Mouse (Mus musculus): Measurements from ENCODE around the gene Tgfb1.
A peak's percentile ranks its signal among the peaks of the same experiment; 100 is the strongest.

The Tgfb1 gene

GRCm38 (mm10) chr7:25686680-25687531 is at the start of gene Tgfb1:
Tgfb1 (plus strand) TSS chr7:25687002.
- peak; percentile 89 to 91 for DNase-seq

GRCm38 (mm10) chr7:25637099-25637498 is 49.7 kb upstream of the Tgfb1 start:
- no peak for DNase-seq

GRCm38 (mm10) chr7:25639754-25640153 is 47.0 kb upstream of the Tgfb1 start:
- DNase-seq: no peak

GRCm38 (mm10) chr7:25644136-25644535 is 42.7 kb upstream of the Tgfb1 start:
- DNase-seq: no peak

GRCm38 (mm10) chr7:25644631-25645030 is 42.2 kb upstream of the Tgfb1 start:
- no peak for DNase-seq

GRCm38 (mm10) chr7:25645074-25645473 is 41.7 kb upstream of the Tgfb1 start:
- no peak for DNase-seq

GRCm38 (mm10) chr7:25647574-25648123 is 39.2 kb upstream of the Tgfb1 start:
- no peak for DNase-seq

GRCm38 (mm10) chr7:25649839-25650238 is 37.0 kb upstream of the Tgfb1 start:
- DNase-seq: peak in 1 of 2 experiments; percentile 39

- peak in 1 of 2 experiments; percentile 39 for DNase-seq
These were observed 35.5 kb upstream of the Tgfb1 start for GRCm38 (mm10) chr7:25651281-25651680.

- no peak for DNase-seq
These were observed 34.5 kb upstream of the Tgfb1 start for GRCm38 (mm10) chr7:25652244-25652759.

GRCm38 (mm10) chr7:25655601-25656428 is 31.0 kb upstream of the Tgfb1 start:
- no peak for DNase-seq

GRCm38 (mm10) chr7:25657785-25658184 is 29.0 kb upstream of the Tgfb1 start:
- no peak for DNase-seq

- peak; percentile 99 for DNase-seq
These were observed 27.9 kb upstream of the Tgfb1 start, which contains the start of the genes Bckdha and Exosc5 for GRCm38 (mm10) chr7:25658657-25659472. Bckdha (minus strand) TSS chr7:25658981. Exosc5 (plus strand) TSS chr7:25659164.

GRCm38 (mm10) chr7:25666381-25666780 is 20.4 kb upstream of the Tgfb1 start:
- no peak for DNase-seq

GRCm38 (mm10) chr7:25669158-25669557 is 17.6 kb upstream of the Tgfb1 start:
- DNase-seq: no peak

GRCm38 (mm10) chr7:25669631-25670030 is 17.2 kb upstream of the Tgfb1 start:
- DNase-seq: no peak

GRCm38 (mm10) chr7:25670096-25670495 is 16.7 kb upstream of the Tgfb1 start:
- no peak for DNase-seq

GRCm38 (mm10) chr7:25671686-25672085 is 15.1 kb upstream of the Tgfb1 start:
- DNase-seq: no peak

- no peak for DNase-seq
These were observed 14.4 kb upstream of the Tgfb1 start for GRCm38 (mm10) chr7:25672442-25672841.

GRCm38 (mm10) chr7:25674297-25674696 is 12.5 kb upstream of the Tgfb1 start:
- DNase-seq: no peak

- DNase-seq: no peak
These were observed 12.0 kb upstream of the Tgfb1 start, which contains the start of gene Tmem91 for GRCm38 (mm10) chr7:25674719-25675300. Tmem91 (minus strand) TSS chr7:25675166.

GRCm38 (mm10) chr7:25675405-25675804 is 11.4 kb upstream of the Tgfb1 start:
- DNase-seq: no peak
